Mouse (Mus musculus) neutrophil, adult 5-6 weeks (primary cell): ENCODE measurements around the gene Dapp1. TPM values are rescaled to one million over a fixed set of nuclear protein-coding genes. Genes with fewer than 3 reads are reported as not detected.
"Not testable (repeated sequence)": the region's sequence is repeated elsewhere in the genome, so short reads cannot be mapped to it uniquely, and the experiment has no call there.

Source experiments
- ATAC-seq: fragments of 151-379, 151-347 bp; 2 replicates; pipeline ENCODE4 v1.8.0; 2017; ENCODE audit warnings: mild to moderate bottlenecking, moderate TSS enrichment; ENCODE audit not compliant: insufficient number of reproducible peaks, poor library complexity, low FRiP score, severe bottlenecking; ENCODE audit errors: extremely low read depth
- total RNA-seq: library from RNA; stranded (forward); fragments of 200-1000 nt; gene quantifications from 2 replicates; pipeline ENCODE4 v1.2.3, GENCODE M21; 2017

Gene Dapp1
- total RNA-seq, 1 experiment from 2014 or later = 108 TPM

DNA sequence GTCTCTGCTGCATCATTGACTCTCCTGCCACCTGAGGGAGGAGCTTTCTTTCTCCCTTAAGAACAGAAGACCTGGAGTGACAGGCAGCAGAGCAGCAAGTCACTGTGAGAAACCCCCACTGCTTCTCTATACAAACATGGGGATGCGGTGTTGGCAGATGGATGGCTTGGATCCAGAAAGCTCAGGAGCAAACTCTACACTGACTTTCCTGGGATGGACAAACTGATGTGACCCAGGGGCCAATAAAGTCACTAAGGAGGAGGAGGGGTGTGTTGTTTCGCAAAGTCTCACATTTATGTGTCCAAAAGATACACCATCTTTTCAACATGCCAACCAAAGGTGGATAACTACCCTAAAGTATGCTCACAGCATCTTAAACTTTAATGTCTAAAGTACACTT is 12.9 kb upstream of the Dapp1 start:
- ATAC-seq = no peak

DNA sequence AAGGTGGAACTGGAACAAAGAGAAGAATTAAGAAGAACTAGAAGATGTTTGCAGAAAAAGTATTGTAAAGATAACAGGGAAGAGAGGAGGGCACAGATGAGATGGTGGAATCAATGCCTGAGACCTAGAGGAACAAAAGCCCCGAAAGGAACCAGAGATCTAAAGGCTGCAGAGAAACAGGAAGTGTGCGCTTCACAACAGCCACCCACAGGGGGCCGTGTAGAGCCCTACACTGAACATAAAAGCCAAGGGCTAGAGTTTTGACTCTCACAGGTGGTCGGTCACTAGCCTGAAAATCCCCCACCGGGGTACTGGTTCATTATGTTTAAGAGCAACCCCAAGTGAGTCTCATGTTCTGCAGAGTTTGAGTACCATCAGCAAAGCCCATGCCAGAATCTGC is 11.0 kb upstream of the Dapp1 start:
- ATAC-seq = peak; percentile 57

DNA sequence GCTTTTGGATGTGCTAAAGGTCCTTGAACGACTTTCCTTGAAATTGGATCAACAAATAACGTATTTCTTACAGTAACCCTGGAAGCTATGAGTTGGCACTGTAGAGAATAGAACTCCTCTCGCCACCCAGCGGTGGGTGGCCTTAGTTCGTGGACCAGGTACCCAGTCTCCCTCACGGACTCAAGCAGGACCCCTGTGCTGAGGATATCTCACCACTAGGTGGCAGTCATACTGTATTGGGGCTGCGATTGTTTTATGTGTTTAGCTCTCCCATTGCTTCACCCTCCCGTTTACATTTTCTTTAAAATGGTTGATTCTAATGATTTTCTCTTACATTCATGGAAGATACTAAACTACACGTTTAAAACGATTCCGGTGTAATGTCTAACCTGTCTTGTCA is 9.8 kb upstream of the Dapp1 start:
- peak; percentile 99 for ATAC-seq

DNA sequence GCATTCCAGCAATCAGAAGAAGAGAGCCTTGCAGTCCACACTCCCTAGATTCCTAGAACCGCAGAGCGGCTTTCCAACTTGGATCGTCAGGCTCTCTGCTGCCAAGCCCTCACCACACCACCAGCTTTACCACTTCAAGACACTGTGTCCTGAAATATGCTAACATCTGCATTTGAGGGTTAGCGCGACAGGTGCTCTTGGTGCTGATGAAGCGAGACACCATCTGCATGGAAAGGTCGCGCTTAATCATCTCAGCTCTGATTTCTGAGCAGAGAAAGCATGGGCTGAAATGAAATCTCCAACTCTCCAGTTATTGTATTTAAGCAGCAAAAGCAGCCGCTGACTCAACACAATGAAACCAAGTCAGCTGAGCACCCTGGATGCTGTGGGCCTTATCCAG is 8.1 kb upstream of the Dapp1 start:
- ATAC-seq = no peak

DNA sequence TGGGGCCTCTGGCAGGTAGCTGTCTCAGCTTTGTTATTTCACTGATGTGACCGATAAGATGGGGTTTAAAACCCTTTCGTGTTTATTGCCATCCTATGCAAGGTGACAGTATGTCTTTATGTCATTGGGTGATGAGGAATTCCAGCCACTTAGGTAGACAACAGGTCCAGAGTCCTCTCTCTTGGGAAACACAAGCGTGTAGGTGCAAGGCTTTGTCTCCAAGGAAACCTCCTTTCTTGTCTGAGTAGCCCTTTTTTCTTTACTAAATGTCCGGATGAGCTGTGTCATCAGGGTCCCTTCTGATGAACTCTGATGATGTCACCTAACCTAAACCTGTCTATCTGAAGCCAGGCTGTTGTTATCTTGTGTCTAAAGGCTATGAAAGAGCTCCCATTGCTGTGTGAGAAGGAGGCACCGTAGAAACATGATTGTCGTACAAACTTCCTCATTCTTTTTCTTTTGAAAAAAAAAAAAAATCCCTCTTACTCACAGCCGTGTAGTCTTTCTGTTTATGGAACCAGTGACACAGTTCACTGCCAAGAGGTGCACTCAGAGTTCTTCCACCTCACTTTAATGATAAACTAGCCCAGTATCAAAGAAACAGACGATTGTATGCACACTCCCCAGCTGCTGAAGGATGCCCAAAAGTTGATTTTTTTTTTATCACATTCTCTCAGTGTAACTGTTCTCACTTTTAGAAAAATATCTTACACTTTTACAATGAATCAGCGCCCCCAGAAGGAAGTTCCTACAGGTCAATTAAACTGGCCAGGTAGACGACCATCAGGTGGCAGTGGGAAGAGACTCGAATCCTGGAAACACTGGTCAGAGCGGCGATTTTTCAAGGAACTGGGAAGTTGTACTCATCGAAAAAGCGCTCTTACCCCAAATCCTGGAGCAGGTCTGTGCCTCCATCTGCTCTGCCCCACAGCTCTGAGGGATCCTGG is 637 bp downstream of the Dapp1 start:
- ATAC-seq = peak; percentile 51

DNA sequence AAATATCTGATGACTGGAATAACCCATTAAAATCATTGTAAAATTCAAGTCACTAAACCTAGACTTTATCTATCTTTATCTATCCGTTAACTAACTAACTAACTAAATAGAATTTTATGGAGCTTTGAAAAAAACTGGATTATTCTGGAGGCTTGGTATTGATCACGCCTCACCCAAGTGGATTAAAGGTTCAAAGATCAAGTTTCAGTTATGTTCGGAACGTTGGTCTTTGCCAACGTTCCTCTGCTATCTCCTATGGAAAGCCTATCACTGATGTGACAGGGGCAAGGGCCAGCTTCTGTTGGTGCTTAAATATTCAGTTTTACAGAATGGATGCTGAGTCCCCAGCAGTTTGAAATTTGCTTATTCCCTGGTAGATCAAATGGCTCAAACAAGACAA is 3.1 kb downstream of the Dapp1 start:
- no peak for ATAC-seq

DNA sequence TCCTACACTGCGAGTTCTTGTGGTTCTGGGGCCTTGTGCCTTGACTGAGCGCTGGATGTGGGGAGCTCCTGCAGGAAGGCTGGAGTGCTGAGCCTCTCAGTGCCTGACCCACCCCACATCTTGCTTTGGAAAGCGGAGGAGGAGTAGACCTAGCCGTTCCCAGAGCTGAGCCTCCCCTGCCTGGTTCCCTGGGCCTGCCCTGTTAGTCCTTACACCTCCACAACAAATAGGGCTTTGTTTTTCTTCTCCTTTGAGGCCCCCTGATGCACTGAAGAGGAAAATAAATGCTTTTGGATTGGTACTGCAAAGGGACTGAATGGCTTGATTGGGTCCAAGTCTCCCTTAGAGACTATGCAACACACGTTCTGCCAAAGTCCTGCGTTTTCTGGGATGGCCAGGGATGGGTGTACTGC is 3.7 kb downstream of the Dapp1 start:
- ATAC-seq = no peak

DNA sequence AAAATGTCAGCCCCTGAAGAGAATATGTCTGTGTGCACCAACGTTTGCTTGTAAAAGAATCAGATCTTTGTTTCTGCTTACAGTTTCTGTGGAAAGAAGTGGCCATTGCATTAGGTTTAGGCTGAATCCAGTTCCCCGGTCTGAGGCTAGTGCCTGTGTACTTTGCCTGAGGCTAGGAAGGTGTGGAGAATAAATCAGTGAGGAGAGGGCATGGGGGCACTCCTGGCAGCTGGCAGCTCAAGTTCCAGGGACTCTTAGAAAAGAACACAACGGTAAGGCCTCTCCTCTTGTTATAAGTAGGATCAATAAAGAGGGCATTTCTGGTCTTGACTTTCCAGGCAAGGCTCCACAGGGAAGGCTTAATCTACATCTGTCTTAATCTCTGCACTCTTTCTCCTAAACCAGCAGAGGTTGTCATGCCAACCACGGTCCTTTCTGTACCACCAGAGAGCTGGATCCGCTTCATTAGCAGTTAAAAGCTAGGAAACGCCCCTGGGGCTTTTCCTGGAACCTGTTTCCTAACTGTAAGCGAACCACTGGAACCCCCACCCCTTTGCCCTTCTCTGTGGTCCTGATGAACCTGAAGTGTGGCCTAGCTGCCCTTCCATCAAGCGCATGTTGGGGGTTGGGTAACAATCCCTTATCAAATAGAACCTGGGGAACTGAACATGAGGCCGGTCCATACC is 4.3 kb downstream of the Dapp1 start:
- ATAC-seq = no peak

DNA sequence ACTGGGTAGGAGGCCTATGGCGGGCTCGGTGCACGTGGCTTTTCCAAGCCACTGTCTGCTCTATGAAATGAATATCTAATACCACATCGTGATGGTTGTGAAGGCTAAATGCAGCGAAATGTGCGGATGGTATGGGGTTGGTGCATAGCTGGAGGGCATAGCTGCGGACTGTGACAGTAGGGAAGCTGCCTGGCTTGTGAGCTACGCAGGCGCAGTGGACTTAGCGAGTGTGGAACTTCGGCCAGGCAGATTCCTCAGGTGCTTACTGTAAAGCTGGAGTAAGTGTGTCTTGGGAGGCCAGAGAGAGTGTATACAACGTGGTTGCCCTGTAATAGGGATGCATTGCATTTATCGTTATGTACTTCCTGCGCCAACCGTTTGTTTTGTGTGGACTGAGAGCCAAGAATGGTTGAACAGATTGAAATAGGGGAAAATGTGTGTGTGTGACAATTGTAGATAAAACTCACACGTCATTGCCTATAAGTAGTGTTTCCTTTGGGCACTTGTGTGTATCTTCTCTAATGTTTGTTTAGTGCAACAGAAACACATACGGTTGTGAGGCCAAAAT is 5.4 kb downstream of the Dapp1 start:
- ATAC-seq = no peak

DNA sequence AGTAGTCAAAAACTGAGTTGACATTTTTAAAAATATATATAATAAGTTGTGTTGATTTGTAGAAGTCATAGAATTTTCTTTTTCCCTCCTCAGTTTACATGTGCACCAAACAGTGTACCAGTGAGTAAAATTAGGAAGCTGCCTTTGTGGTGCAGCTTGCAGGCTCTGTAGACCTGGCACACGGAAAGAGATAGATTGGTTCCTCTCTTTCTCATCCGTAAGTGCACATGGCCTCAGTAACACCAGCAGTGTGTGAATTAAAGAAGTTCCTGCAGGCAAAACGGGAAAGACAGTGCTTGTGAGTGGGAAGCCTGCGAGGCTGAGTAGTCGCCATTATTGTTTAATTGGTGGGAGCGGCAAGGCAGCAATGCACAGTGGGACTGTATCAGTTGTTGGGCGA is 5.9 kb downstream of the Dapp1 start:
- ATAC-seq = peak; percentile 13; the same call in 1 of the 2 replicates

DNA sequence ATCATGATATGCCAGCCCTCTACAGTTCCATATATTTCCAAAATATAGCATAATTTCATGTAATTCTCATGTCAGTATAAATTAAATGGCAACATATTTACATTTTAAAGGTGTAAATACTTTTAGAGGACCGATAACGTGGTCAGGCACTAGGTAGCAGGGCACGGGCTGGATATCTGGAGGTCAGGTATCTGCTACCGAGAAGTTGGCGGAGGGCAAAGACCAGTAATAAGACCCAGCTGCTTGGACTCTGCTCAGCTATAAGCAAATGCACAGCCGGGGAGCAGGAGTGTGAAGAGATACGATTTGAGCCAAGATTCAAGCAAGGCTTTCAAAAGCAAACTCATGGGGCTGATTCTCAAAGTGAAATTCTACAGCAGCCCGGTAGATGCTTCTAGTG is 7.0 kb downstream of the Dapp1 start:
- ATAC-seq = no peak

DNA sequence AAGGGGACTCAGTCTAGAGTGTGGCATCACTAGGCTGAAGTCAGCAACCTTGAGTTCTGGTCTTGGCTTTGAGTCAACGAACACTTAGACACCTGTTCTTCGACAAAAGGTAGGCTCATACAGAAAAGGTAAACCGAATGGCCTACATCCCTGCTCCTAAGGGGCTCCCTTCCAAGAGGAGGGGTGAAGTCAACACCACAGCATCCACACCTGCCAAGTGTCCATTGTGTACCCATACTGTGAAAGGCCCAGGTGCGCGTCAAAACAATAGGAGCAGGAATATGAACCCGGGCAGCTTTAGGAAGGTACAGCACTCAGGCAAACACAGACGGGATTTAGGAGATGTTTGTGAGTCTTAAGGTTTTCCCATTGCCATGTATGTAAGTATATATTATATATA is 8.4 kb downstream of the Dapp1 start:
- no peak for ATAC-seq

DNA sequence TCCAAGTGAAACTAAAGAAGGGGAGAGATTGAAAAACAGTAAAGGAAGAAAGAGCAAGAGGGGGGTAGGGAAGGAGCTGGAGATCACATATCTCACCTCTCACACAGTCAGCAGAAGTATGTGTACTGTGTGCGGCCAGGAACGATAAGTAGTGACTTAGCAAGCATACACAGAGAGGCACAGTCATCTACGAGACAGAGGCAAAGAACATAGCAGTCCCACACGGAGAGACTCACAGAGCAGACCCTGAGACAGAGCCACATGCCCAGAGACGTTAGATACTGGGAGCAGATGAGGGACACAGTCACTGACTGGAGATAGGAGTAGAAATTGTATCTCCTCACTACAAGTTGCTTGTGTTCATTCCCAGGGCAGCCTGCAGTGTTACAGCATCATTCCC is 9.1 kb downstream of the Dapp1 start:
- ATAC-seq = no peak

DNA sequence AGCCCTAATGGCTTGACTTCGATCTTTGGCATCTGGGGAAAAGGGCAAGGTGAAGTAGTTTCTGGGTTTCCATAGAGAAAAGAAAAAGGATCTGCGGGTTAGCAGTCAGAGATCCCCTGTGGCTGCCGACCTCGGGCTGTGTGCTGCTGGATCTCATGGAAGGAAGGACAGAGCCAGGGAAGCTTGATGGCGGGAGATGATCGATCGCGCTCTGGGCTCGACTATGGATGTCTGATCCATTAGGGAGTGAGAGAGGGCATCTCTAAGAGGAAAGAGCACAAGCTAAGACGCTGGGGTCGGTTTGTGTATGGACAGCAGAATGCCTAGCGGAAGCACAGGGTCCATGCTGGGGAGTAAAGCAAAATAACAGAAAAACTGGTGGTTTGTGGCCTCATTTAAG is 11.4 kb downstream of the Dapp1 start:
- no peak for ATAC-seq

DNA sequence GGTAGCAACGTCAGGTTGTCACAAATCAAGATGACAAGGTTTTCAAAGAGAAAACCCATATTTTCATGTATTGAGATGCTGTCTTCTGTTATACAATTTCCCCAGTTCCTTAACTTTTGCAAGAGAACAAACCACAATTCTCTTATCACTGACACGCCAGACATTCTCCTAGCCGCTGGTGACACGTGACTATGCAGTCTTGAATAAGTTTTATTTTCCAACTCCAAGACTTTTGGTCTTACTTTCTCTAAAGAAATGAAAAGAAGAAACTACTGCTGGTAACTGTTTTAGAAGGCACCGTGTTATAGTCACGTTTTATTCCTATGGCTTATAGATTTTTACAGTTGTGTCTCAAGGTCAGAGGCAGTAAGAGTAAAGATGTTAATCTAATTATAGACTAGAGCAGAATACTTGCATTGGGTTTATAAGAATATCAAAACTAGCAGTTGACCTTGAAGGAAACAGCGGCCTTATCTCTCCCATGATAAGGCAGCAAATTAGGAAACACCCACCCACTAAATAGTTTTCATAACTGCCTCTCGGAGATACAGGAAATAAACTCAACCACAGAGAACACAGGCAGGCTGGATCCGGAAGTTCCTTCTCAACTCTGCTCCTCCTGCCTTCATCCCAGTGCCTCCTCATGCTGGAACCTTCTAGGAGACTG is 12.4 kb downstream of the Dapp1 start:
- no peak for ATAC-seq

DNA sequence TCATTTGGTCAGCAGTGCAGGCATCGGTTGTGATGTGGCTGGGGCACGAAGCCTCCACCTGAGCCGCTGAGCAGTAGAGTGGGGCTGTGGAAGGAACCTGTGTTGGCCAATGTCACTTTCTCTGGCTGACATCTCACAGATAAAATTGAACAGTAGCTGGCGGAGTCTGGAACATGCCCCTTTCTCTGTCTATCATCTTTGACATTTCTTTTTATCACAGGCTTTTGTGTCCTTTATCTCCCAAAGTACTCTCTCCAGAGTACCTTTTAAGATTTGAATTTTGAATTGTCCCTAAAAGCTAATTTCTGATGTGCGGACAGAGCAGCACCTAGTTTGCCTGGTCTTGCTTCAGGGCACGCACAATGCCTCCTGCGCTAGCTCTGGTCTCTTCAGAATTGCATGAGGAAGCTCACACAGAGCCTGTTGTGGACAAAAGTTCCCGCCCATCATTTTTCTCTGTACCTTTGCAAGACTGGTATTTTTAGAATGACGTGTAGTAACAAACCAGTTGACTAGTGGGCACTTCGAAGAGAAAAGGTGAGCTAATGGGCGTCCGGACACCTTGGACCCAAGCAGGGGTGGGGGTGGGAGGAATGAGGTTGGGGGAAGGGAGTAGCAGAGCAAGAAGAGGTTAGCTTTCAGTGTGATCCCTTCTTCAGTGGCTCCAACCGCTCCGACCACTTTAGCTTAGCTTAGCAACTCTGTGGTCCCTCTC is 13.1 kb downstream of the Dapp1 start:
- no peak for ATAC-seq

DNA sequence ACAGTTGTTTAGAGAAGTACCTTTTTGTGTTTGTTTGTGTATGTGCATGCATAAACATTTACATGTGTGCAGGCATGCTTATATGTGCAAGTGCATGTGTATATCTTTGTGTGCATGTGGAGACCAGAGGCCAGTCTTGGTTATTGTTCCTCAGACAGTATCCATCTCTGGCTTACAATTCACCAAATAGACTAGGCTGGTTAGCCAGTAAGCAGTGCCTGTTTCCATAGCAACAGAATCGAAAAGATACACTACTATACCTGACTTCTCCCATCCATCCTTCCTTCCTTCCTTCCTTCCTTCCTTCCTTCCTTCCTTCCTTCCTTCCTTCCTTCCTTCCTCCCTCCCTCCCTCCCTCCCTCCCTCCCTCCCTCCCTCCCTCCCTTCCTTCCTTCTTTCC is 17.3 kb downstream of the Dapp1 start:
- ATAC-seq = not testable (repeated sequence)

DNA sequence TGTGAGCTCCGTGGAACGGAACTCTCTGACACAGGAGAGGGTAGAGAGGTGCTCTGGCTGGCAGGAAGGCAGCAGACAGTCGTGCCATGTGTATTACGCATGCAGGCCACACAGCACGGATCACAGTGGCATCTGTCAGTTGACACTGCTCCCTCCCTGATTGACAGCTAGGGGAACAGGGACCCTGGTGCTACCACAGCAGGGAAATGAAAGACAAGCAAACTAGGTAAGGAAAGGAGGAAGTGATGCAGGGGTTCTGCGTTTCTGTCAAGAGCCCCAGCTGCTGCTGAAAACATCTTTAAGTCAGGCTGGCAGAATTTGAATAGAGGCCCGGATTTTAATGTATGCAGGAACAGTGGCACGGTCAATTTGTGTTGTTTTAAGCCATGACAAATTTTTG is 17.8 kb downstream of the Dapp1 start:
- peak; percentile 88 for ATAC-seq
